Mouse (Mus musculus) CD4-positive helper T cell, adult 2 months (primary cell): Measurements from ENCODE around the gene Hlx.
A peak's percentile ranks its signal among the peaks of the same experiment; 100 is the strongest.

Source experiments
- DNase-seq: peaks from one replicate; pipeline ENCODE4 v3.0.0-alpha.2; 2012; ENCODE audit warnings: low read depth, missing footprints, low spot score

The Hlx gene

GRCm38 (mm10) chr1:184733300-184734066 is 1.1 kb upstream of the Hlx start:
- peak; percentile 42 for DNase-seq

DNA sequence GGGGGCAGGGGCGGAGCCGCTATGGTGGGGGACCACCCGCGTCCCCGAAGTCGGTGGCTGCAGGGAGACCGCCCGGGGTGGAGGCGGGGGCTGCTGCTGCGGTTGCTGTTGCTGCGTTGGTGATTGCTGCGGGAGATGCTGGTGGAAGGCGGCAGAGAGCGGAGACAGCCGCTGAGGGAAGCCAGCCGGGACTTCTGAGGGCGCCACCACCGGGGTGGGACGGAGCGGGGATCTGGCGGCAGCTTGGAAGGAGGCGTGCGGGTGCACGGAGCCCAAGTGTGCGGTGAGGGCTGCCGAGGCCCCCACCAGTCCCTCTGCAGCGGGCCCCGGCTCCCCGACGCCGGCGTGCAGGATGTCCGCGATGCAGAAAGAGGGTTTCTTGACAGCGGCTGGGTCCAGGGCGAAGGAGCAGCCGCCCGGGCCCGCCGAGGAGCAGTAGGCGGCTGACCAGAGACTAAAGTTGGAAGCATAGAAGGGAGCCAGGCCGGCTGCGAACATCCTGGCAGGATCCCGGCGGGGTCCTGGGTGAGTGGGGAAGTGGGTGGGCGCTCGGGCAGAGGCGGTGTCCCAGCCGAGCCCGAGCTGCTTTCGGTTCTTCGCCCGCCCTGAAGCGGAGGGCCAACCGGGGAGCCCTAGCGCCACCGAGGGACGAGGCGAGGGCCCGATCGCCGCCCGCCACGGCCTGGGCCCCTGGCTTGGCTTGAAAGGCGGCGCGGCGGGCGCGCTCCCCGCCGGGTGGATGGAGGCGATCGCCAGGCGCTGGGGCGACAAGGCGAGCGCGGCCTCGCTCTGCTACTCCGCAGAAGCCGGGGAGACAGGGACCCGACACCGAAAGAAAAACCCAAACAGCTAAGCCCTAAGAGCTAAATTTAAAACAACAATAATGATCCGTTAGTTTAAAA is 524 bp downstream of the Hlx start:
- peak; percentile 49 for DNase-seq

DNA sequence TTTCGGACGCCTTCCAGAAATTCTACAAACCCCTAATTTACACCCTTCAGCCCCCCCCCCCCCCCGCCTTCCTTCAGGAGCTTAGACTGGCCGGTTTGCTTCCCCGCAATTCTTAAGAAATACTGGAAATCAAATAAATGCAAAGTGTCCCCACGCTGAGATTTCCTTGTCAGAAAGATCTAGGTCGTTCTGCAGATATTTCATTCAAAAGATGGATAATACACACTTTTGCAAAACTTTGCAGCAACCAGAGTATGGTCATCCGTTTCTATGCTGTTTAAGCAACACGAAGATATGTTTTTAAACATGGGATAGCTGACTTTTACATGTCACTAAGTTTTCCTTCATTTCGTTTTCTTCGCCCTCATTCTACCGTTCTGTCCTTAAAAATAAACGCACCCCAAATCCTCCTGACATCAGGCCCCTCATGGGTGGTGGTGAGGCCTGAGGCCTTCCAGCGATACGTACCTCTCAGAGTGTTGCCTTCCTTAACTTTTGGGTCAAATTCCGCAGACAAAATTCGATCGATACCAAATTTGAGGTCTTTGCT is 1.3 kb downstream of the Hlx start:
- no peak for DNase-seq

DNA sequence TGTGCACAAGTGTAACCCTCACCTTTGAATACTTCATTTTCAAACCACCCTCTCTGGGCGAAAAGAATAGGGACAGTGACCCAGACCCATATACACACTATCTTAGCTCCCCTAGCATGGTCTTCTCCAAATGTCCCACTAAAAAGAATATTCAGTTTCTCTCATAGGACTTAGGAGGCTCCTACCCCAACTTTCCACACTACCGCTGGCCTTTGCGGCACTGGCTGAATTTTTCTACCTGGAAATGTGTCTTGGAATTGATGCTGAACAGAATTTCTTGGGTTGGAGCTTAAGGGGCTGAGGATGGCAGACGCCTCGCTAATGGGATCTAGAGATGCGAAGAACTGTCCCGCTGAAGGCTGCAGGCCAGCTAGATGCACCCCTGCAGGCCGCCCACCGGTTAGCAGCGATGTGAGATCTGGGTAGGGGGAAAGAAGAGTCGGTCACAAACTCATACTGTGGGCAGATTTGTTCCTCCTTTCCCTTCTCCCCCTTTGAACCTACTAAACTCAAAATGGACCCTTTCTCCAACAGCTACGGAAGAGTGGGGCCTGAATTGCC is 1.9 kb downstream of the Hlx start:
- DNase-seq = no peak

DNA sequence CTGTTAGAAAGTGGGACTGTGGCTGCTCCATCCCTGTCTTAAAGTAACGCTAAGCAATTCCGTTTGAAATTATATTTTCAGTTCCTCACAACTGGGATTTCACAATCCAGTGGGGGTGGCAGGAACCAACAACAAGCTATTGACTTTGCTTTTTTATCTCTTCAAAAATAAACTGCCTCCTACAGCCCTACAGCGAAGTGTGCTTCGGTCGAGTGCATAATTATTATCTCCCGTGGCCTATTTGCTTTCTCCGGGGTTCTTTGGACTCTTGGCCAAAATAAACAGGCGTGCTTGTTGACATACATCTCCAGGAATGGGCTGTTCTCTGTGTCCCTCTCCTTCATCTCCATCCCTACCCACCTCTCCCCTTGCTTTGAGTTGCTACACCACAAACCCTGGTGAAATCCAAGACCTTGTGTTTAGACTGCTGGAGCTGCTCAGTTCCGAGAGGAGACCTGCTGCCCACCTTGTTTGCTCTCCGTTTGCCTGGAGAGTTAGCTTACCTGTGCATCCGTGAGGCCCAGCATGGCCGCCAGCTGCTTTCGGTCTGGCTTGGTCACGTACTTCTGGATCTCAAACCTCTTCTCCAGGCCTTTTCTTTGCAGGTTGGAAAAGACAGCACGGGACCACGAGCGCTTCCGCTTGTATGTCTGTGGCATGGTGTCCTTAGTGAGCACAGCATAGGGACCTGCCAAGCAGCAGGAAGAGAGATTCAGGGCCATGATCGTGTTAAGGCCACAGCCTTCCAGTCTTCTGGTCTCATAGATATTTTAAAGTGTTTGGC is 2.9 kb downstream of the Hlx start:
- no peak for DNase-seq

DNA sequence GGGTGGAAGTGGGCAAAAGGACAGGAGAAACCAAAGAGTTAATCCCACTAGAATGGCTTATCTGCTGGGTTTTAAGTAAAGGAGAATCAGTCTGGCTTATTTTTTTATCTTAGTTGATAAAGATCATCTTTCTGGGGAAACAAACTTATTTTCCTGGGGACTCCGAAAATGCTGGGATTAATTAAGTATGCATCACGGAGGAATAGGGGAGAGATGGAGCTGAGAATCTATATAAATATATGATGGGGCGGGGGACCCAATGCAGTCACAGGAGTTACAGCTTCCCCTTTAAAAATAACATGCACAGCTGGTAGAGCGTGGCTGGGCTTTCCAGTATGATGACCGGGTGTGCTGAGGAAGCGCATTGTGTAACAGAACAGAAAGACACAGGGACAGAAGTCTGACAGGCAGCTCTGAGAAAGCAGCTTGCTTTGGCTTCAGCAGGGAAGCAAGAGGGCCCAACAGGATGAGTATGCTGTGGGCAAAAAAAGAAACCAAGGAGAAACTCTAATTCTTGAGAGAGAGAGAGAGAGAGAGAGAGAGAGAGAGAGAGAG is 3.8 kb downstream of the Hlx start:
- no peak for DNase-seq

DNA sequence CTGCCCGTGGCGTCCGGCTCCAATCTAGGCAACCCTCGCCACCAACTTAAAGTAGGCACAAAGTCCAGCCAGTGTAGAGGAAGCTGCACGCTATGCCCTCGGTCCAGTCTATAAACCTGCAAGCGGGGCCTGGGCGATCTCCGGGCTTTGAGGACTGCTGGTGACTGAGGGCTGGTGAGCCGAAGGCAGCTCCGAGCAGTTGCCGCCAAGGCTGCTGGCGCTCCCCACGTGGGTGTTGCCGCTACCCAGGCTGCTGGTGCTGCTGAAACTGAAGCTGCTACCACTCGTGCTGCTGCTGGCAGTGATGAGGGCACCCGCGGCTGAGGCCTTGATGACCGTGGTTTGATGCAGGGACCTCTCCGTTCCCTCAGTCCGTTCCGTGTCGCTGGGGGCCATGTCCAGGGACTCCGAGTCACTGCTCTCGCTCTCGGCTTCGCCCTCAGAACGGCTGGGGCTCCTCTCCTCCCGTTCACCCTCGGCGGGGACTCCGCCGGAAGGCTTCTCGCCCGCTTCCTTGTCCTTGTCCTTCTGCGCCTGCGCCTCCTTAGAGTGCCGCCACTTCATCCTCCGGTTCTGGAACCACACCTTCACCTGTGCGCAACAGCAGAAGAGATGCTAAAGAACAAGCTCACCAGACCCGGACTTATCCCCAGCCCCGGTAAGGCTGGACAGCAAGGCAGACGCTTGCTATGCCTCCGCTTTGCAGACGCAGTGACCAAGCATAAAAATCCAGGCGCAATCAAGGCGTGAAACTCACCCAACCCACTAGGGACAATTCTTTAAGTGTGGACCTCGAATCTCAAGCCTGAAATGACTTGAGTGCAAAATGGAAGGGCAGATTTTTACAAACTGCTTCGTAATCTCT is 4.8 kb downstream of the Hlx start:
- DNase-seq = no peak

DNA sequence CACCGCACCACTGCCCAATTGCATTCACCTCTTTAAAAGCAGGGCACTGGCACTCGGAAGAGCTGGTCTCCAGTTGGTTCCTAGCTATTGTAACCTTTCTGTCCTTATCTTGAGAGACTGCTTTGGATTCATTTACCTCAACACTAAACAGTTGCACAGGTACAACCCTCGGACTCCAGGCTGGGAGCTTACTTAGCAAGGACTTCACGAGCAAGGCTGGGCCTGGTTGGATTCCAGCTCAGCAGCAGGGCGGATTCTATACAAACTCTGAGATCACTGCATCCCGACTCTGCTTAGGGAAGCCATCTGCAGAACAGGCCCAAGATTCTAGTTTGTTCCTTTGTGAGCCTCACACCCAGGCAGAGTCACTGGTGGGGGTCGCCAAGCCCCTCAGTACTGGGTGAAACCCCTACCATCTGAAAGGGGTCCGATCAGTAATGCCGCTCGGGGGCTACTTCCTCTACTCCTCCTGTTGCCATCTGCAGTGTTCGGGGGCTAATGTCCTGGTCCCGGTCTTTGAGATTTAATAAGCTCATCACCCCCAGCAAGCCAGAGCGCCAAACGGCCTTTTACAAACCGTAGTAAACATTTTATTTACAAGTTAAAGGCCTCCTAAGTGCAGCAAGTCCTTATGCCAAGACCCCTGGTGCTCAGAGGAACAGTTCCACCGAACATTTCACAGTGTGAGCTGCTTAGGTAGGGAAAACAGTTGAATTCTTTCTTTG is 5.7 kb downstream of the Hlx start:
- no peak for DNase-seq

DNA sequence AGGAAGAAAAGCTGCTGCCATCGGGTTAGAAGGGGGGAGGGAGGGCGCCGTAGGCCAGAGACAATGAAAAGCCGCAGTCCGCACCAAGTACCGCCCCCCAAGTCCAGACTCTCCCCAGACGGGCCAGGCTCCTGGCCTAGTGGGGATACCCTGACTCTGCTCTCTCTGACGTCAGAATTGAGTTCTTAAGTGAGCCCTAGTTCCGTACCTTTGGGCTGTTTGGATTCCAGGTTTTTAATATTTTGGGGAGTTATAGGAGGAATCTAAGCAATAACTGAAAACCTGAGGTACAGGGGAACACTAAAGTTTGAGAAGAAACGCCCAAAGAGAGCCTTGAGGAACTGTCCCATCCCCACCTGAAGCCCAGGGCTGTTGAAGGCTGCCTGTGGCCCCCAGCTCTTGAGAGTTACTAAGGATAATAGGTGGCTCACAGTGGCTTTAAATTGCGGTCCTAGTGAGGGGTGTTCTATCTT is 7.1 kb downstream of the Hlx start:
- DNase-seq = no peak

- no peak for DNase-seq
Measured at GRCm38 (mm10) chr1:184724551-184725317, 7.7 kb downstream of the Hlx start.

DNA sequence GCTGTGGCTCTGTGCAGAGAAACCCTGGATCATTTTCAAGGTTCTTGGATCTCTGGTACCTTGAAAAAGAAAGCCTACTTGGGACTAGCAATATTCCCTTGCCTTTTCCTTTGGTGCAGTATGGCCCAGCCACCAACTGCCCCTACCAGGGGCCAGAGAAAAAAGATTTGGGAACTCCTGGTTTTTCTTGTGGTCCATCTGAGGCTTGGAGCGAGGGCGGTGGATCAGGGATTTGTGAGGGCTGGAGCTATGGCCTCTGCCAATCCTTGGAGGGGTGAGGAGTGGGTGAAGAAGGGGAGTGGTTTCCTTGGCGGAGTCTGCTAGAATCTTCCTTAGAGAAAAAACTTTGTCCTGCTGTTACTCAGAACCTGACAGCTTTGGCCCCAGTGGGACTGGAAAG is 8.5 kb downstream of the Hlx start:
- no peak for DNase-seq

DNA sequence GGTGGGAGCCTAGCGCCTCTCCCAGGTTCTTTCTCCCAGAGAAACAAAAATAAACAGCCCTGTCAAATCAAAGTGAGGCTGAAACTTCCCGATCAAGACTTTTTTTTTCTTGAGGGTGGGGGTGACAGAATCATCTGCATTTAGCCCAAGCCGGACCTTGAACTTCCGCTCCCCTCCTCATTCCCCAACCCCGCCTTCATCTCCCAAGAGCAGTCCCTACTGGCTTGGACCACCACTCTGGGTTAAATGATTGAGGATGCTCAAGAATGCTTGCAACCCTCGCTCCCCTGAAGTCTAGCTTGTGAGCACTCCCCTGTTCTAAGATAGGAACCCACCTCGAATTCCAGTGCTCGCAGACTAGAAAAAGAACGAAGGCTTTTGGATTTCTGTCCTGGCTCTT is 11.3 kb downstream of the Hlx start:
- DNase-seq = no peak

DNA sequence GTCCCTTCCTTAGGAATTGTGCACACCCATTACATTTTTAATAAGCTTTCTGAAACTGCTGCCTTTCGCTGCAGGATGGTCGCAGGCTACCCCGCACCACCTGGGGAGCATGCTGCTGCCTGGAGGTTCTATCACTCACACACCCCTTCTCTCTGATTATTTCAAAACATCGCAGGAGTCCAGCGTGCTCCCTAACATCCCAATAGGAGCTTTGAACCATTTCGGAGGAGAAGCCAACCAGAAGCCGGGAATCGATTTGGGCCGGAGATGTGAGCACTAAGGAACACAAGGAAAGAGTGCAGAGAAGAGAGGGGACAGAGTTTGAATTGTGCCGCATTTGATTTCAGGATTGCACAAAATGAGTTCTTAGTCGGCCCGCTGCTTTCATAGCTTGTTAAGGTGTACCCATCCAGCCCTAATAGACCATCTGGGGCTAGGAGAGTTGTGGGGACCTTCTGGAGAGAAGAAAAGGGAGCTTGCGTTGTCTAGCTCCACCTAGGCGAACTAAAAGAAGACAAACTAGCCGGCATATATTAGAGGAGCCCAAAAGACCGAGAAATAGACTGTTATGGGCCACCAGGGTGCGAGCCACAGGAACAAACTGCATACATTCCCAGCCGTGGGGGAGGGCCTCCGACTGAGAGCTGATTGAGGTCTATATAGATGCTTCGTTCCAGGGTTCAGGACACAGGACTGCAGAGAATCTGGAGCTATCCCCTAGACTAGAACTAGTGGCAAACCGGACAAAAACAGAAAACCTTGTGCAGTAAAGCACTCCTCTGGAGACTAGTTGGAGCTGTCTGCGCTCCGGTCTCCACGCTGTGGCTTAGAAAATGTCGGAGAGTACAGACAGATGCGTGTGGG is 12.0 kb downstream of the Hlx start:
- no peak for DNase-seq

- no peak for DNase-seq
Measured at GRCm38 (mm10) chr1:184718261-184719120, 13.9 kb downstream of the Hlx start.

DNA sequence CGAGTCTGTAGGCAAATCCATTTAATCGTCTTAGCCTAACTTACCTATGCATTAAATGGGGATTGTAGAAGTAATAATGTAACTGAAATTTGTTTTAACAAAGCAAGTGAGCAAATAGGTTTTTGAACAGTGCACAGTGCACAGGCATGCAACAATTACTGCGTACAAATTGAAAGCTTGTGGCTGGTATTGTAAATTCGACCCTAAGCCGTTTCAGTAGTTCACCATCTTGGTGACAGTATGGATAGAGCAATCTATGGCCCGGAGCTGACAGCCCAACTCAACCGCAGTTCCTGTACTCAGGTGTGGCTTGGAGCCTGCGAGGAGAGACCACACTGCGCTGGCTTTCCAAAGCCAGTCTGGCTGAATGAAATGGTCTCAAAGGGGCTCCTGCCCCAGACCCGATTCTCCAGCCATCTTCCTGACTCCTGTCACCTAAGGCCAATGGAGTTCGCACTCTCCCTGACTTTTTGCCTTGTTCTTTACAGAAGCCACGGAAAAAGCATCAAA is 14.7 kb downstream of the Hlx start:
- no peak for DNase-seq

DNA sequence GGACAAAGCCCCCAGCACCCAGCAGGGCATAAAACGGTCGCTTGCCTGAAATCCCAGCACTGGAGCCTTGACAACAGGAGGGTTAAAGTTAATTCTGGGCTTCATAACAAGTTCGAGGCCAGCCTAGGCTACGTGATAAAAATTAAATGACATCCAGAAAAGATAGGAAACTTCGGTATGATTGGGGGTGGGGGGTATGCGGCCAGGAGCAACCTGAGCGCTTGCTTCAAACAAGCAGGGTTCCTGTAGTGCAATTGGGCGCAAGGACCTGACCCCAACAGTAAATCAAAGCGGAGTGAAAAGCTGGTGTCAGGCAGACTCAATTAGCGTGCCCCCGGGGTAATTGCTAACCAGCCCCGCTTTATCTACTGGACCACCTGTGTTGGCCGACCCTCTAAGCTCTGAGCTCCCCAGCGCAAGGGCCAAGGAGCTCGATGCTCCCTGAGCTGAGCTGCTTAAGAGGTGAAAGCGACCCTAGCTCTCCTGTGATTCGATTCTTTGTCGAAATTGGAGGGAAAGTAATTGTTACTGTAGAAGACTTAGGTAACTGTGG is 15.3 kb downstream of the Hlx start:
- DNase-seq = no peak
